13 mouse cellular contexts compared by ENCODE assay signal in genomic region chr13:41825379-41825966, GRCm38 (mm10). TPM values are rescaled to one million over a fixed set of nuclear protein-coding genes. Genes with fewer than 3 reads are reported as not detected.
DNase-seq lines count a peak whose midpoint lies in the region; ATAC-seq lines count a peak whose summit lies in the region.
"Had no signal": no experiment of that assay in that cellular context is flagged by ENCODE, and none has a peak within 500 bp of the region (broad histone marks: within the 10 kb centered on the region; RNA-seq: fewer than 3 reads in every experiment).

No protein-coding gene starts in this region.

- peak; percentile 82 for DNase-seq in heart, adult 11 months
- DNase-seq in heart, postnatal 4 days, result no peak
- DNase-seq in spleen, postnatal 36 days (ENCODE audit: low spot score in 2 of 2), result peak; percentile 37 to 46
- DNase-seq in kidney, adult 9 months, result no peak
- no peak for DNase-seq in layer of hippocampus, postnatal 25 days (ENCODE audit: extremely low spot score in 1 of 2, low spot score in 1 of 2)
- DNase-seq: gastrocnemius, postnatal 10 days; heart, postnatal 36 days; kidney, postnatal 10 days had no signal

- H3K4me2 ChIP-seq in forebrain, embryonic 13.5 days, result no peak overlapping the region
- H3K4me2 ChIP-seq: stomach, embryonic 15.5 days had no signal

- H3K9ac ChIP-seq in forebrain, embryonic 13.5 days, result no peak overlapping the region
- H3K9ac ChIP-seq: stomach, embryonic 15.5 days had no signal

- H3K4me3 ChIP-seq in forebrain, embryonic 13.5 days, result no peak overlapping the region
- H3K4me3 ChIP-seq: stomach, embryonic 15.5 days had no signal

- H3K9me3 ChIP-seq in forebrain, embryonic 13.5 days (replicated peaks), result no peaks in the 10 kb centered on the region
- H3K9me3 ChIP-seq: stomach, embryonic 15.5 days had no signal

- H3K27me3 ChIP-seq in forebrain, embryonic 13.5 days, result no peaks in the 10 kb centered on the region
- H3K27me3 ChIP-seq: stomach, embryonic 15.5 days had no signal

- no peaks in the 10 kb centered on the region for H3K4me1 ChIP-seq in forebrain, embryonic 13.5 days
- H3K4me1 ChIP-seq: stomach, embryonic 15.5 days had no signal

- ATAC-seq in CD4-positive, CD25-positive, alpha-beta regulatory T cell, adult 4 months, result peak; percentile 94
- ATAC-seq in hematopoietic stem cell, adult 5-6 weeks (replicated peaks in 1 of 2; ENCODE audit: insufficient read depth in 1 of 2, low FRiP score in 2 of 2, low TSS enrichment in 1 of 2, low read depth in 1 of 2, poor library complexity in 2 of 2, severe bottlenecking in 2 of 2), result peak; percentile 38 to 63; a peak in 2 of 4 replicates
- no peak for ATAC-seq in forebrain, embryonic 13.5 days

- 77% methylated on average over 11 of the region's 11 CpGs for WGBS in forebrain, embryonic 13.5 days

- no peaks in the 10 kb centered on the region for H3K36me3 ChIP-seq in forebrain, embryonic 13.5 days (ENCODE audit: poor library complexity, severe bottlenecking)
- H3K36me3 ChIP-seq: stomach, embryonic 15.5 days had no signal

- no peak overlapping the region for H3K27ac ChIP-seq in forebrain, embryonic 13.5 days
- H3K27ac ChIP-seq: stomach, embryonic 15.5 days had no signal

RNA-seq across cellular contexts. Expression of gene Adtrp, which starts 22.0 kb away (rescaled TPM):
- under 1 TPM; 0.55 to 0.77 TPM for total RNA-seq in heart, postnatal 4 days (2021)
- 1 to 10 TPM in 1 of 2 experiments, not detected in 1; 1.5 TPM for polyA plus RNA-seq in CD4-positive, CD25-positive, alpha-beta regulatory T cell, adult 4 months (2017; shearing (Covaris generic))
- 0.63 TPM in 1 of 2 replicates, not detected in the other for total RNA-seq in hematopoietic stem cell, adult 5-6 weeks (2017)
- under 1 TPM in 1 of 2 experiments, not detected in 1; 0.52 TPM for total RNA-seq in layer of hippocampus, postnatal 25 days (2021)
- not detected in 2 replicates for polyA plus RNA-seq in forebrain, embryonic 13.5 days (2015; fragmentation: Nextera tagmentation; extraction: Ambion mirVana)
- total RNA-seq: gastrocnemius, postnatal 10 days; midbrain, postnatal 0 days had no signal
- polyA plus RNA-seq: midbrain, postnatal 0 days had no signal

Comparison
In these comparisons a context has a peak if more than half of its experiments do, and no peak if none do; other contexts are left out.
1. DNase-seq: peak in heart, adult 11 months (single experiment) and spleen, postnatal 36 days (2 of 2); none in heart, postnatal 4 days (single experiment), kidney, adult 9 months (single experiment) and layer of hippocampus, postnatal 25 days (0 of 2).